Mouse (Mus musculus) ovary, postnatal 14 days (tissue): Measurements from ENCODE around the gene Bfsp2.
"Not testable (repeated sequence)": the region's sequence is repeated elsewhere in the genome, so short reads cannot be mapped to it uniquely, and the experiment has no call there.

ENCODE experiments used
- DNase-seq: peaks from one replicate; pipeline ENCODE4 v3.0.0; 2022; ENCODE audit warnings: low spot score

Gene Bfsp2

DNA sequence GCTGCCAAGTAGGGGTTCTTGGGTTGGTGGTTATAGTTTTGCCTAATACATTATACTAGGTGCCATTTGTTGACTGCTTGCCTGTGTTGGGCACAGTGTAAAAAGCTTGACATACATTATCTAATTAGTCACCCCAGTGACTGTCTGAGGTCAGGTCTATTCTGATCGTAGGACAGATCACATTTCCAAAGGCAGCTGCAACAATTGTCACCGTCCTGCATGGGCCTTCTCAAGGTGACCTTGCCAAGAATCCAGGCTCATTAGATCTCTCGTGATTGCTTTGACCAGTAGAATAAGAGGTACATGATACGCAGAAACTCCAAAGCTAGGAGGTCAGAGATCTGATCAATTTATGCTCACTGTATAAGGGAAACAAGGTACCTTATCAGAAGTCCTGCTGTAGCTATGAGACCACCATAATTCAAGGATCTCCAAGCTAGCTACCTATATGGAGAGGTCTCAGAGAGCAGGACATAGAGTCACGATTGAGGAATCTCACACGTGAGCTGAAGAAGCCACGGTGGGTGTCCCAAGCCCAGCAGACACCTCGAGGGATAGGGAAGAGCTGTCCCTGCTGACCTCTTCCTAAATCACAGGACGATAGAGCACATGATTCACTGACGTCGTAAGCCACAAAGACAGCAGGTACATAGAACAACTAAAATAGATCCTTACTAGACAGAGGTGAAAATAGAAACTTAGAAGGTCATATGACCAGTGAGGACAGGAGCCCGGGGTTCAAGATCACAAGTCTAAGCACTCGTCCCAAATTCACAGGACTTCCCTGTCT, 49.6 kb downstream of the Bfsp2 start:
- no peak for DNase-seq

DNA sequence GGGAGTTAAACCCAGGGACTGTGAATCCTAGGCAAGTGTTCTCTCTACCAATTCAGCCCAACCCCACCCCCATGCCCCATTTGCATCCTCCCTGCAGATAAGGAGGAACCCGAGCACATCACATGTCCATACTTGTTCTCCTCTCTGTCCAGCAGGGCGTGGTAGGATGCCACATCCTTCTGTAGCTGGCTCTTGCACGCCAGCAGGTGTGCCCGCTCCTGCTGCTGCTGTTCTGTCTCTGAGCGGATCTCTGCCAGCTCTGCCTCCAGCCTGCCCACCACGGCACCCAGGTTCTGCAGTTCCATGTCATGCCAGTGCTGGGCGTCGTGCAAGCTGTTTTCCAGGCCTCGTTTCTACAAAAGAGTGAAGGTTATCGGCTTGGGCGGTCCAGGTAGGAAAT, 53.8 kb downstream of the Bfsp2 start:
- DNase-seq, result no peak

DNA sequence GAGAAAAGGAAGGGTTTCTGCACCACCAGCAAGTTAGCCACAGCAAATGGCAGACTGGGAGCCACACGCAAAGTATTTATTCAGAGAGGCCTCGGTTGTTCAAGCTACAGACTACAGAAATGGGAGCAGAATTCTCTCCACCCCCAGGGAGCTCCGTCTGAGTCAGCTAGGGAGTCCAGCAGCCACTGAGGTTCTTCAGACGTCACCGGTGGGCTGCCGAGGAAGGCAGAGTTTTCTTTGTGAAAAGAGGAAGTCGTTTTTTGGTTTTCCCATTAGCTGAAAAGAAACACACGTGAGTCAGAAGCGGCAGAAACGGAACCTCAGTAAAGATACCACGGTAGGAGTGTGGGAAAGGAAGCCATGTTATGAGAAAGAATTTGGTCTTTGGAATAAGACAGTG, 55.4 kb downstream of the Bfsp2 start:
- no peak for DNase-seq

DNA sequence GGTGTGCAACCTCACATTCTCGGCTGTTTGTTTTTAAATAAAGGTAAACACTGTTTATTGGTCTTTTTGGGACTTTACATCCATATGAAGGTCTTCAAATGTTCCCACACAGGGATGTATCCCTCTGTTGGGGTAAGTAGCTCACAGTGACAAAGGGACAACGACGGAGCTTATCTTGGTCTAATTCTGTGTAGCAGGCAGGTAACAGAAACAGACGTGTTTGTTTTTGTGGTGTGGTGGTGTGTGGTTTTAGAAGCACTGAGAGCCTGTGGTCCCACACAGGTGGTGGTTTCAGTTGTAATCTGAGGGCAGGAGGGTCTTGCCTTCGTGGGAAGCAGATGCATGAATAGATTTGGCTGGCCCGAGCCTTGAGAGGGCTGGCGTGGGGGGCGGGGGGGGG, 56.3 kb downstream of the Bfsp2 start:
- DNase-seq, result no peak

DNA sequence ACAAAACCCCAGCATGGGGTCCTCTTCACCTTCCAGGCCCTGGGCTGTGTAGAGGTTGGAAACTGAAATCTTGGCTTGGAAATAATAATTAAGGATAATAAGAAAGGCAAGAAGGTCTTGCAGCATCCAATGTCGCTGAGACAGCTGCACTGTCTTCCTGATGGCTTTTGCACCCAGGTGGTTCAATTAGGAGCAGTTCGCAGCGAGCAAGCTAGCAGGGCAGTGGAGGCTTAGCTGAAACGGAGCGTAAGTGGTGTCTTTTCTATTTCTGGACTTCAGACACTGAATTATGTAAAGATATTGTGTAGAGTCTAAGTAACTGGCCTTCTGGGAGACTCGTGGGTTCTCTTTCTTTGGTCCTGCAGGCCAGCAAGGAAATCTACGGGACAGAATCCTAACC, 56.8 kb downstream of the Bfsp2 start:
- no peak for DNase-seq

DNA sequence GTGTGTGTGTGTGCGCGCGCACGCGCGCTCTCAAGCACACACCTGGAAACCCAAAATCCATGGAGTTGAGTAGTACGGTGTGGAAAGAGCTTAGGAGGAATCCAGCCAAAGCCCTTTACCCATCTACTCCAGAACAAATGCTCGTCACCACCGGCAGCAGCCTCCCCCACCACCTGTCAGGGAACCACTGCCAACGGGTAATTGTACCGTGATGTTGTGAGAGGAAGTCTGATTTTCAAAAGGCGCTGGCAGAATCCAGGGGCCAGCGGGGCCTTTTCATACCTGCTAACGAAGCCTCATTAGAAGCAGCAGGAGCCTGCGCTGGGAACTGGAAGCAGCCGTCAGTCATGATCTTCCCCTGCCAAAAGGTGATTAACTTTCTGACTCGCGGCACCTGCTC, 57.4 kb downstream of the Bfsp2 start:
- no peak for DNase-seq

DNA sequence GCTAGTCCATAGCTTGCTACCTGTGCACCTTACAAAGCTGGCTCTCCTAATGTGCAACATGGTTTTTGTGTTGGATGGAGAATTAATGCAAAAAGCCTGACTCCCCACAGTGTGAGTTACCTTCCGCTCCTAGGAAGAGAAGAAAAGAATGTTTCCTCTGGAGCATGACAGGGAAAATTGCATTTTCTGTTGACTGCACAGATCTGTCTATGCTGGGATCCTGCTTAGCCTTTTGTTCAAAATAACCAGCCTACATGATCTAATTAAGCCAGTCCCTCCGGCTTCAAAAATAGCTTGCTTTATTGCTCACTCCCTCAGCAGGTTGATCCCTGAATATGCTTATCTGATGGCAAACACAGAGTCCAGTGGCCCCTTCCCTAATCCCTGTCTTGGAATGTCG, 59.4 kb downstream of the Bfsp2 start:
- no peak for DNase-seq

DNA sequence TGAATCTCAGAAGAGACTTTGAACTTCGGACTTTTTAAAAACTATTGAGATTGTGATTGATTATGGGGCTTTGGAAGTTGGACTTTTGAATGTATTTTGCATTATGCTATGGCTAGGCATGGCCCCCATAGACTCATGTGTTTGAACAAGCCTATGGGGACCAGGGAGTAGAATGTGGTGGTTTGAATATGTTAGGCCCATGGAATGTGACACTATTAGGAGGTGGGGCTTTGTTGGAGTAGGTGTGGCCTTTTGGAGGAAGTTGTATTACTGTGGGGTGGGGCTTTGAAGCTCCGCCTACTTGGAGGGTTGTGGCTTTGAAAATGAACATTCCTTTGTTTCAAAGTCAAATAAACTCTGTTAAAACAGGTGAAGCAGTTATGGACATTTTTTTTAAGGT, 61.4 kb downstream of the Bfsp2 start:
- no peak for DNase-seq

DNA sequence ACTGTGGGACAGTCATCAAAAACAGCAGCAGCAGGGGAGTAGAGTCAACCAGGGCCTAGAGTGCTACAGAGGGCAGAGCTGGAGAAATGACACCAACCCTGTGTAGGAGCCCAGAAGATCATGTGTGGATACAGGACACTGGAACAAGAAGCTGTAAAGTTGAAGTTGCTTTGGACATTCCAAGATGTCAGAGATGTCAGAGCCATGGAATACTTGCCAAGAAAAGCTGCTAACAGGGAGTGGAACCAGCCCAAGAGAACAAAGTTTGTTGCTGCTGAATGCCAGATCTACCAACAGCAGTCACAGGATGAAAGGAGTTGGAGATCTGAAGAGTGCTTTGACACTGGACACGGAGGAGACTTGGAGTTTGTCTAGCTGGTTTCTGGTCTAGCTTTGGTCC, 62.0 kb downstream of the Bfsp2 start:
- not testable (repeated sequence) for DNase-seq

DNA sequence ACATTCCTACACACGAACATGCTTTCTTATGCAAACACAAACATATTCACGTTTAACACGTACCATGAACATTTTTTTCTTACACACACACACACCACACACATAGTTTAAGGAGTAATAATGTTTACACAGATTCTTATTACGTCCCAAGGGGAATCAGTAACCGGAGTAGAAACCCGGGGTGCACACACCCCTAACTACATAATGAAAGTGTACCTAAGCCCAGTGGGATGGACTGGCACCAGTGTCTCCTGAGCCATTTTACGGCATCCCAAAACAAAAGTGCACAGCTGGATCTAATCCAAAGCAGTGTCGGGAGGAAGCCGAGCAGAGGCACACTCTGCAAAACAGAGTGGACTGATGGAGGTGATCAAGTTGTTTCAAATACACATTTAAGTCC, 66.8 kb downstream of the Bfsp2 start:
- no peak for DNase-seq

DNA sequence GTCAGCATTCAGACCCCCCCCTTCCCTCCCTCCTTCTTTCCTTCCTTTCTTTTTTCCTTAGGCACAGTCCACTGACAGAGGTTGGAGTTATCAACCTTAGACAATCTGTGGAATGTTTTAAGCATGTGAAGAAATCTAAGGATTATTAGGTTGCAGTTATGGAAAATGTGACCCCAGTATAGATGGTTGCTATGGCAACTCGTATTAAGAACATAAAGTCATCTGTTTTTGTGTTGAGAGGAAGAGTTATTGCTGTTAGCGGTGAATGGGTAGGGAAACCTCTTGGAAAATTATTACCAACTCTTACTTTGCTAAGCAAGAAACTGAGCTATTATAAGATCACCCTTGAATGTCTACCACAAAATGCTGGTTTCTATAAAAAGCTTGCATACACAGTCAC, 71.1 kb downstream of the Bfsp2 start:
- no peak for DNase-seq

DNA sequence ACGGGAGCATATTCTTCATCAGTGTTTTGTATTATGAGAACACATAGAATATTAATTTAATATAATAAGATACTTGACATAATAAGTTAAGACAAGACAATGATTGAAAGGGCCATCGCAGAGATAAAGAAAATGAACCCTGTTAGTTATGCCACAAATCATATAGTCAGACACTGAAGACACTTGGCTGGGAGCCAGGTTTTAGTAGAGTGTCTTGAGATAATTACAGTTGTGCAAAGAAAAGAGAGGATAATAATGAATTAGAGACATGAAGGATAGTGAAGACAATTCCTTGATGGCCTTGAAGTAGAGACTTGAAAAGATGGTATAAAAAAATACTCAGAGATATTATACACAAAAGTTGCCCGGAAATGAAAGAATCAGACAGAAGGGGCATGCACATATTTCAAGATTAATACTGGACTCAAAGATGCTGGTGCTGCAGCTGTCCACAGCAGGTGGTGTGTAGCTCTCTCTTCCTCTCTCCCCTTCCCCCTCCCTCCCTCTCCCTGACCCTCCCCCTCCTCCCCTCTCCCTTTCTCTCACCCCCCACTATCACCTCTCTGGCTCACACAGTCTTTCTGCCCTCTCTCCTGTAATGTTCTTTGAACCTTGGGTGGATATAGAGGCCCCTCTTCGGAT, 72.0 kb downstream of the Bfsp2 start:
- no peak for DNase-seq

DNA sequence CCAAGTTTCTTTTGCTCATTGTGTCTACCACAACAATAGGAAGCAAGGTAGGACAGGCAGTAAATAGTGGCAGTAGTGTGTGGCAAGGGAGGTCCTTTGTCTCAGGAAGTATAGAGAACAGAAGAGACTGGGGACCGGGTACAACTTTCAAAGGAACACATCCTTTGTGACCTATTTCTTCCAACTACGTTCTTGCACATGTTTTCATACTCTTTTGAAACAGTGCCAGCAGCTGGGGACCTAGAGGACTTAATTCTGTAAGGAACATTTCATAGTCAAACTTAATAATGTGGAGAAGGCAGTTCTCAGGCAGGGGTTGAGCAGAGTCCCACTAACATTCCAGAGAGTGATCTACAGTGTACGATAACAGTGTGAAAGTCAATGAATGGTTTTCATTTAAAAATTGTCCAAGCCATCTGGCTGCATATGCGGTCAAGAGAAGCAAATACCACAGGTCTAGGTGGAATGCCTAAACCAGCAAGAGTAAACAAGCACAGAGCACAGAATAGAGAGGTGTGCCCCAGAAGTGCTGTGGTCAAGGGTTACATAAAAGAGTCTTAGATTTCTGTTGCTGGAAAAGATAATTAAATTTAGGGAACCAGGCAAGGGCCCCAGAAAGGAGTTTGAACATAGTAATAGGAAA, 76.8 kb downstream of the Bfsp2 start:
- no peak for DNase-seq

DNA sequence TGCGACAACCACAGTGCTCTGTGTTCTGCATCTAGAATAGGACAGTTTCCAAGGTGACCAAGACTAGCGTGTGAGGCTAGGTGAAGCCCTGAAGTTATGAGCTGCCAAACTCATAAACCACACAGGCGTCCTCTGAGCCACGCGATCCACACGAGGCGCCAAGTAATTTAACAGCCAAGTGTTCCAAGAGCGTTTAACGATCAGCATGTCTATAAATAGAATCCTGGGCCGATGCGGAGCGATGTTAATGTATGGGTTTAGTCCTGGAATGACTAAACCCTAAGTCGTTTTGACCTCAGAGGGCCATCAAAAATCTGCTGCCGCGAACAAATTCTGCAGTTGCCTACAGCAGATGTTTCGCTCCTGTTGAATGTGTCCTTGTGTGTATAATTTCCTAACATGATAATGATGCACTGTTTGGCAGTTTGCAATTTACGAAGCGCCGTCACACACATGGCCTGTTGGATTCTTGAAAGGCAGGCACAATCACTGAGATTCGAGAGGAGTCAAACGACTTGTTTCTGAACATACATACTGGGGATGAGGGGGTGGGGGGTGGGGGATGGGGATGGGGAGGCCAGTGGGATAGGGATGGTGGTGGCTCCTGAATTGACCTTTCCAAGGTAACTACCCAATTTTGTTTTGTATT, 81.6 kb downstream of the Bfsp2 start:
- no peak for DNase-seq

DNA sequence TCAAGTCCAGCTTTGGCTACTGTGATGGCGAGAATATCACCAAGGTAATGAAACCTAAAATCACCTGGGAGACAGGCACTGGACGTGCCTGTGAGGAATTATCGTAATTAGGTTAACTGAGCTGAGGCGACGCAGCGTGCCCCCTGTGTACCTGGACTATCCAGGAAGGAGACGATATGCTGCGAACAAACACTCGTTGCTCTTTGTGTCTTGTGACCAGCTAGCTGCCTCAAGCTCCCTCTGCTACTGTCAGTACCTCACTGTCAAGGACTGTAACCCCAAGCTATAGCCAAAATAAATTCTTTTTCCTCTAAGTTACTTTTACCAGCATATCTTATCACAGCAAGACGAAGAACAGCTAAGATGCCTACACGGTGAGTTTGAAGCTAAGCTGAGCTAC, 87.0 kb downstream of the Bfsp2 start:
- DNase-seq, result no peak

DNA sequence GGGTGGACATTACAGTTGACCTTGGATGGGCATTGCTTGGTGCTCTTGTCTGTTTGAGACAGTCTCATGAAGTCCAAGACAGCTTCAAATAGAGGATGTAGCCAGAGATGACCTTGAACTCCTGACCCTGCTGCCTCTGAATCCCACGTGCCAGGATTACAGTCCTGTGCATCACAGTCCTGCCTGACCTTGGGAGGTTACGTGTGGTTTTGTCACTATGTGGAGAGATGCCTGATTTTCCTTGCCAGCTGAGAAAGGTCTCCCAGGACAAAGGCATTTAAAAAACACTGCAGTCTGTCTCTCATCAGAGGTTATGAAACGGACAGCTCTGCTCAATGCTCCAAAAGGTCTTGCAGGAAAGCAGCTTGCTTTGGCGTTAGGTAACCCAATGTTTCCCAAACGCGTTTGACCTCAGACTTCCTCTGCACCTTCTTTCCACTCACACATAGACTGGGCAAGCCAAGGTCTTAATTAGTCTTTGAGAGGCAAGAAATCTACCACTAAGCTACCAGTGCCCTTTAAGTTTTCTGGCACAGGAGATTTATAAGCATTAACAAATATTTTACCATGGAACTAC, 88.3 kb downstream of the Bfsp2 start:
- no peak for DNase-seq

DNA sequence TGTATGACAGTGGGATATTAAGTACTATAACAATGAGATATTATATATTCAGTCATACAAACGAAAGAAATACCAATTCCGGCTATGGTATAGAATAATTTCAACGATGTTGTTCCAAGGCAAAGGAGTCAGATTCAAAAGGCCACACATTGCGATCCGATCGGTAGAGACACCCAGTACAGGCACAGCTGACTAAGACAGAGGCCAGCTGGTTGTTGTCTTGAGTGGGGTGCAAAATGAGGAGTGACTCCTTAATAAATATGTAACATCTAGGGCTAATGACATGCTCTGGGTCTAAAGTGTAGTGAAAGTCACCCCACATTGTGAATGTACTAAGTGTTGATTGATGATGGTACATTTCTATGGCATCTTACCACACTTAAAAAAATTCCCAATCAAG, 91.0 kb downstream of the Bfsp2 start:
- DNase-seq, result no peak

DNA sequence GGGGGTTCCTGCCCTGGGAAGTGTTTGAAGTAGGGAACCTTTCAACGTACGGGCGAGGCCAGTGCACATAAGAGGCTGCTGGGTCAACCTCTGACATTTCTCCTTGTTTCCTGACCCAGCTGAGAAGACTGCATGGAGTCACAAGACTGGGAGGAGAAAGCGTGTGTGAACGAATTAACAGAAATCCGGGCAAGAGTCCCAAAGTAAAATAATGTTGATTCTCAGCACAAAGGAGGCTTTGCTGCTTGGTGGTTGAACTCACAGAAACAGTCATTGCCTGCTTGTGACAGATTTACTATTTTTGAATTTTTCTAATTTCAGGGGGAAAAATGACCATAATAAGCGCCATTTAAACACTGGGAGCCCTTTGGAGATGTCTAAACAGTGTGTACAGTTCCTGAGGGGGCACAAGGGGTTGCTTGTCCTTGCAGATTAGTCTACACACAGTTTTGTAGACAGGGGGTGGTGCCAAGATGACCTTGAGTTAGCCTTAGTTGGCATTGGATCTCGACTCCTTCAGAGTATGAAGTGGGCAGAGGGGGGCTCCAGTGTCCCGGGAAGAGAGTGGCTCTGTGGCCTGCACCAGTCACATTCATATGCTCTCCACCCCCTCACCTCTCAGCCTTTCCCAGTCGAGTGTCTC, 93.1 kb downstream of the Bfsp2 start:
- DNase-seq, result no peak

DNA sequence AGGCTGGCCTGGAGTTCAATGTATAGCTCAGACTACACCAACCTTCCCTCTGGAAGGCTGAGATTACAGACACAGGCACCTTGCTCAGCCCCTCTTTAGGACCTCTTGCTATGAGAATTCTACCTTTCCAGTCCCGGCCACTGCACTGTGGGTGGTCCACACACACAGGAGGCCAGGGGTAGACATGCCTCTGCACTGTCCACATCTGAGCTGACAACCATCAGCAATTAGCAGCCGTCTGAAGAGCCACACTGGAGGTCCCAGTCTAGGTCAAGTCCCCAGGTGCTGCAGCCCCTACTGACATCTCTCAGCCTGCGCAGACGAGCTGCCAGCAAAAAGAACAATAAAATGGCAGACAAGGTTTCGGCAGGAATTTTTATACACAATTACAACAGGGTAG, 93.6 kb downstream of the Bfsp2 start:
- DNase-seq, result no peak

DNA sequence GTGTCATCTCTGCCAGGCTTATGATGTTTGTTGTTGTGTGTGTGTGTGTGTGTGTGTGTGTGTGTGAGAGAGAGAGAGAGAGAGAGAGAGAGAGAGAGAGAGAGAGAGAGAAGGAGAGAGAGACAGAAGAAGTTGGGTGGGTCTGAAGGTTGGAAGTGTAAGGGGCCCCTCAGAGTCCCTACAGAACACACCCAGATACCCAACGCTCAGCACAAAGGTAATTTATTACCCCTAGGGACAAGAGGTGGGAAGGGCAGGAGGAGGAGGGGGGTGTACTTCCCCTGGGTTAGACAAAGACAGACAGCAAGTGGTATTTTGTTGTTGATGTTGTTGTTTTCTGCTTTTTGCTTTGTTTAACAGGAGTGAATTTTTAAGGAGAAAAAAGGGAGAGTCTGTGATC, 94.6 kb downstream of the Bfsp2 start:
- no peak for DNase-seq

DNA sequence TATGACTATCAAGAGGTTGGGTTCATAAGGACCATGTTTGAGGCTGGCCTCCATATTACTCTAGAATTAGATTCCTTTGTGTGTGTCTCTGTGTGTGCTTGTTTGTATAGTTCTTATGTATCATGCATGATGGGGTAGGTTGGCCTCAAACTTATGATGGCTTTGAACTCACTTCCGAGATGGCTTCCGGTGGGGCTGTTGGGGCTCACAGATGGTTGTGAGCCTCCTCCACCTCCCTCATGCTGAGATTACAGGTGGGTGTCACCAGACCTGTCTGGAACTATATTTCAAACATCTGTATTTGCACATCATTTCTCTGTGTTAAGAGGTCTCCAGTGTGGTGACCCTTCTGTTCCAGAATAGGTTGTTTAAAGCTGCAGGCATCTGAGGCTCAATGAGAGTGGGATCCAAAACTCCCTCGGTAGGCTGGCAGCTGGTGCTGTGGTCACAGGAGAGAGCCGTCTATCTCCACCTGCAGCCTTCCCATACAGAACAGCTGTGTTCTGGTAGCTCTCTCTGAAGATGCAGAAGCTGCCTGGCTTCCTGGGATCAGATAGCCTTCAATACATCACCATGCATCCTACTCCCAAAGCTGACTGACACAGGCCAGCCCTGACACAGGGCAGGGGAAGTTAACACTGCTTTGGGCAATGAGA, 96.0 kb downstream of the Bfsp2 start:
- DNase-seq, result no peak

DNA sequence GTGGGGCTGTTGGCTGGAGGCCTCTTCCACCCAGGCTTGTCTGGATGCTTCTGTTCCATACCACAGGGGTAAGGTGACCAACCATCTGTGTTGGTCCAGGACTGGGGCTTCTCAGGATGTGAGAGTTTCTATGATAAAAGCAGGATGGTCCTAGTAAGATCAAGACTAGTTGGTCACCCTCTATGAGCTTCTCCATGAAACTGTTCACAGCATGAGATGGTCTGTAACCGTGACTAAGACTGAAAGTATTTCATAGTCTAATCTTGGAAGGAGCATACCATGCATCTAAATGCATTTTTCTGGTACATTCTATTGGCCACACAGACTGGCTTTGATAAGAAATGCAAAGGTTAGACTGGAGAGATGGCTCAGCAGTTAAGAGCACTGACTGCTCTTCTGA, 96.6 kb downstream of the Bfsp2 start:
- DNase-seq, result no peak
